Mouse (Mus musculus) midbrain, embryonic 13.5 days (tissue): ENCODE measurements around the gene Clta. TPM values are rescaled to one million over a fixed set of nuclear protein-coding genes. Genes with fewer than 3 reads are reported as not detected.
"Not testable (repeated sequence)": the region's sequence is repeated elsewhere in the genome, so short reads cannot be mapped to it uniquely, and the experiment has no call there.

ENCODE experiments used
- ATAC-seq: fragments of 200-750 bp; cut with Nextera tagmentation; 2 replicates; pipeline ENCODE4 v1.8.0; 2017; ENCODE audit warnings: mild to moderate bottlenecking, moderate TSS enrichment, moderate library complexity
- H3K27ac ChIP-seq: fragments of 300-500 bp; sonication (generic); 2 replicates; pipeline ENCODE4 v1.5.1; 2015; ENCODE audit warnings: inconsistent platforms, mild to moderate bottlenecking, moderate library complexity
- H3K27me3 ChIP-seq: fragments of 300-500 bp; sonication (generic); 2 replicates; pipeline ENCODE4 v1.6.1; 2015; ENCODE audit warnings: mild to moderate bottlenecking, inconsistent platforms
- H3K36me3 ChIP-seq: fragments of 300-500 bp; sonication (generic); 2 replicates; pipeline ENCODE4 v1.6.1; 2015; ENCODE audit warnings: mild to moderate bottlenecking, inconsistent platforms
- H3K4me1 ChIP-seq: fragments of 300-500 bp; sonication (generic); replicated peaks from 2 replicates; pipeline ENCODE4 v1.6.1; 2015; ENCODE audit warnings: inconsistent platforms
- H3K4me2 ChIP-seq: fragments of 300-500 bp; sonication (generic); replicated peaks from 2 replicates; pipeline ENCODE4 v1.6.1; 2015; ENCODE audit warnings: moderate library complexity, mild to moderate bottlenecking, inconsistent platforms
- H3K4me3 ChIP-seq: fragments of 300-500 bp; sonication (generic); replicated peaks from 2 replicates; pipeline ENCODE4 v1.5.1; 2015; ENCODE audit warnings: mild to moderate bottlenecking, inconsistent platforms
- H3K9ac ChIP-seq: fragments of 300-500 bp; sonication (generic); replicated peaks from 2 replicates; pipeline ENCODE4 v1.6.1; 2015; ENCODE audit warnings: mild to moderate bottlenecking, inconsistent platforms
- H3K9me3 ChIP-seq: fragments of 300-500 bp; sonication (generic); 2 replicates; pipeline ENCODE4 v1.6.1; 2016; ENCODE audit warnings: mild to moderate bottlenecking, inconsistent platforms
- WGBS: fragments of 180-500 bp; shearing (Covaris S2); methylation state at CpG from one replicate; pipeline ENCODE4 v1.1.7; 2015; 5-methylcytosine and 5-hydroxymethylcytosine counted together
- polyA plus RNA-seq: library from polyadenylated mRNA; unstranded; fragments of >200 nt; fragmentation: Nextera tagmentation; extraction: Ambion mirVana; gene quantifications from 2 replicates; pipeline ENCODE4 v1.2.1, GENCODE M21; 2015

The Clta gene
- polyA plus RNA-seq, 1 experiment from 2014 or later = 275 TPM

GRCm38 (mm10) chr4:44031521-44031920 is 27.3 kb downstream of the Clta start:
- peaks cover 93% of the 10 kb centered on the region for H3K27me3 ChIP-seq
- no peak overlapping the region for H3K27ac ChIP-seq
- H3K4me2 ChIP-seq = no peak overlapping the region
- WGBS = 85% methylated on average over 5 of the region's 5 CpGs
- H3K36me3 ChIP-seq = peaks cover 80% of the 10 kb centered on the region
- H3K4me3 ChIP-seq = no peak overlapping the region
- peaks cover 23% of the 10 kb centered on the region for H3K4me1 ChIP-seq
- ATAC-seq = no peak
- H3K9ac ChIP-seq = no peak overlapping the region
- H3K9me3 ChIP-seq = no peaks in the 10 kb centered on the region

GRCm38 (mm10) chr4:44036455-44036854 is 32.2 kb downstream of the Clta start:
- Histone ChIP-seq H3K27me3 (peaks cover 100% of the 10 kb centered on the region), H3K4me1 (no peaks in the 10 kb centered on the region; the same call in 1 of the 2 replicates), H3K4me2 (no peak overlapping the region), H3K9ac (no peak overlapping the region), H3K27ac (no peak overlapping the region), H3K9me3 (no peaks in the 10 kb centered on the region), H3K36me3 (peaks cover 83% of the 10 kb centered on the region), H3K4me3 (no peak overlapping the region)
- 70% methylated on average over 5 of the region's 5 CpGs for WGBS
- no peak for ATAC-seq

GRCm38 (mm10) chr4:44040802-44041201 is 36.5 kb downstream of the Clta start:
- no peak overlapping the region for H3K27ac ChIP-seq
- H3K4me1 ChIP-seq = no peaks in the 10 kb centered on the region
- H3K9me3 ChIP-seq = no peaks in the 10 kb centered on the region
- no peak overlapping the region for H3K9ac ChIP-seq
- WGBS = 95% methylated on average over 4 of the region's 4 CpGs
- no peak overlapping the region for H3K4me2 ChIP-seq
- no peak overlapping the region for H3K4me3 ChIP-seq
- H3K36me3 ChIP-seq = peaks cover 74% of the 10 kb centered on the region
- ATAC-seq = no peak
- peaks cover 68% of the 10 kb centered on the region for H3K27me3 ChIP-seq

- WGBS = 94% methylated on average over 5 of the region's 5 CpGs
- H3K4me1 ChIP-seq = no peaks in the 10 kb centered on the region
- H3K4me3 ChIP-seq = no peak overlapping the region
- H3K4me2 ChIP-seq = no peak overlapping the region
- H3K27me3 ChIP-seq = peaks cover 59% of the 10 kb centered on the region
- no peak overlapping the region for H3K27ac ChIP-seq
- no peaks in the 10 kb centered on the region for H3K9me3 ChIP-seq
- no peak for ATAC-seq
- peaks cover 68% of the 10 kb centered on the region for H3K36me3 ChIP-seq
- no peak overlapping the region for H3K9ac ChIP-seq
These were observed 38.2 kb downstream of the Clta start for GRCm38 (mm10) chr4:44042429-44042828.

GRCm38 (mm10) chr4:44043182-44043581 is 38.9 kb downstream of the Clta start:
- WGBS = 99% methylated on average over 4 of the region's 4 CpGs
- not testable (repeated sequence) for H3K9me3 ChIP-seq, H3K4me2 ChIP-seq, H3K27ac ChIP-seq, H3K4me1 ChIP-seq, H3K9ac ChIP-seq, H3K4me3 ChIP-seq, ATAC-seq
- Histone ChIP-seq H3K27me3 (peaks cover 59% of the 10 kb centered on the region), H3K36me3 (peaks cover 65% of the 10 kb centered on the region)

GRCm38 (mm10) chr4:44044685-44045356 is 40.6 kb downstream of the Clta start:
- Histone ChIP-seq H3K36me3 (peaks cover 57% of the 10 kb centered on the region), H3K9me3 (no peaks in the 10 kb centered on the region), H3K27me3 (peaks cover 56% of the 10 kb centered on the region), H3K27ac (no peak overlapping the region), H3K4me1 (no peaks in the 10 kb centered on the region), H3K4me2 (no peak overlapping the region), H3K4me3 (no peak overlapping the region), H3K9ac (no peak overlapping the region)
- no peak for ATAC-seq
- 95% methylated on average over 5 of the region's 5 CpGs for WGBS

GRCm38 (mm10) chr4:44046066-44046465 is 41.8 kb downstream of the Clta start:
- Histone ChIP-seq H3K4me1 (no peaks in the 10 kb centered on the region), H3K27me3 (peaks cover 44% of the 10 kb centered on the region), H3K4me3 (no peak overlapping the region), H3K9ac (no peak overlapping the region), H3K9me3 (no peaks in the 10 kb centered on the region), H3K4me2 (no peak overlapping the region), H3K27ac (no peak overlapping the region), H3K36me3 (peaks cover 45% of the 10 kb centered on the region)
- WGBS = 83% methylated on average over 5 of the region's 5 CpGs
- no peak for ATAC-seq

GRCm38 (mm10) chr4:44049812-44050211 is 45.6 kb downstream of the Clta start:
- Histone ChIP-seq H3K36me3 (peaks cover 31% of the 10 kb centered on the region), H3K9ac (no peak overlapping the region), H3K27ac (no peak overlapping the region), H3K9me3 (no peaks in the 10 kb centered on the region), H3K4me3 (no peak overlapping the region), H3K4me2 (no peak overlapping the region), H3K4me1 (no peaks in the 10 kb centered on the region), H3K27me3 (peaks cover 33% of the 10 kb centered on the region; the same call in 1 of the 2 replicates)
- ATAC-seq = no peak
- WGBS = 91% methylated on average over 5 of the region's 5 CpGs

GRCm38 (mm10) chr4:44059674-44060073 is 55.4 kb downstream of the Clta start:
- H3K36me3 ChIP-seq = peaks cover 16% of the 10 kb centered on the region
- no peak overlapping the region for H3K4me3 ChIP-seq
- H3K4me1 ChIP-seq = no peaks in the 10 kb centered on the region
- no peak for ATAC-seq
- no peaks in the 10 kb centered on the region for H3K9me3 ChIP-seq
- H3K27me3 ChIP-seq = peaks cover 6% of the 10 kb centered on the region; the same call in 1 of the 2 replicates
- no peak overlapping the region for H3K9ac ChIP-seq
- H3K4me2 ChIP-seq = no peak overlapping the region
- no peak overlapping the region for H3K27ac ChIP-seq
- 87% methylated on average over 13 of the region's 13 CpGs for WGBS

GRCm38 (mm10) chr4:44062062-44062461 is 57.8 kb downstream of the Clta start:
- H3K27me3 ChIP-seq = 0 out of 2 replicates have a peak, but pooled peaks cover 5% of the 10 kb centered on the region
- H3K4me2 ChIP-seq = no peak overlapping the region
- no peak overlapping the region for H3K4me3 ChIP-seq
- no peak for ATAC-seq
- peaks cover 4% of the 10 kb centered on the region; the same call in 1 of the 2 replicates for H3K4me1 ChIP-seq
- H3K9me3 ChIP-seq = no peaks in the 10 kb centered on the region
- H3K36me3 ChIP-seq = peaks cover 11% of the 10 kb centered on the region
- WGBS = 72% methylated on average over 9 of the region's 9 CpGs
- H3K9ac ChIP-seq = no peak overlapping the region
- no peak overlapping the region for H3K27ac ChIP-seq

- H3K4me2 ChIP-seq = no peak overlapping the region
- peaks cover 11% of the 10 kb centered on the region for H3K36me3 ChIP-seq
- peaks cover 4% of the 10 kb centered on the region; the same call in 1 of the 2 replicates for H3K4me1 ChIP-seq
- no peak overlapping the region for H3K4me3 ChIP-seq
- H3K9ac ChIP-seq = no peak overlapping the region
- WGBS = 90% methylated on average over 14 of the region's 14 CpGs
- 0 out of 2 replicates have a peak, but pooled peaks cover 9% of the 10 kb centered on the region for H3K27me3 ChIP-seq
- no peak for ATAC-seq
- H3K9me3 ChIP-seq = no peaks in the 10 kb centered on the region
- no peak overlapping the region for H3K27ac ChIP-seq
These were observed 58.6 kb downstream of the Clta start for GRCm38 (mm10) chr4:44062816-44063215.

GRCm38 (mm10) chr4:44065355-44066025 is 61.2 kb downstream of the Clta start:
- Histone ChIP-seq H3K4me2 (0 out of 2 replicates have a peak overlapping the region, but pooled peaks have one; percentile 15), H3K4me1 (peaks cover 10% of the 10 kb centered on the region), H3K4me3 (no peak overlapping the region), H3K27ac (no peak overlapping the region), H3K9me3 (no peaks in the 10 kb centered on the region), H3K36me3 (peaks cover 4% of the 10 kb centered on the region), H3K9ac (no peak overlapping the region), H3K27me3 (0 out of 2 replicates have a peak, but pooled peaks cover 12% of the 10 kb centered on the region)
- WGBS = 36% methylated on average over 16 of the region's 16 CpGs
- peak; percentile 78 for ATAC-seq
